27 mouse cellular contexts compared by ENCODE assay signal in the genomic region with DNA sequence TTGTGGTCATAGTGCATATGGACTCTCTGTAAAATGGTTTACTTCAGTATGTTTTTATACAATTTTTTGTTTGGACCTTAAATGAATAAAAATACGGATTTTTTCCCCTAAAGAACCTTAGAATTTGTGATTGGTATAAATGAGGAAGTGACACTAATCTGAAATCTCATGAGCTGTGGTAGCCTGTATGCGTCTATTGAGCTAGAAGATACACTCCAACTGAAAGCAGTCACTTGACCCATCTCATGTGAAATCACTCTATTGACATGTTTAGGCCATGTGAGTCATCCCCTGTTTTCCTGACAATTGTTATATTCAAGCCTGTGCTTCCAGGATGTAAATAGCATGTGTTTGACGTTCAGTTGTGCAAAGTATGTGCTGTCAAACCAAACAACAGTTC. TPM values are rescaled to one million over a fixed set of nuclear protein-coding genes. Genes with fewer than 3 reads are reported as not detected.
A peak's percentile ranks its signal among the peaks of the same experiment; 100 is the strongest.
DNase-seq lines count a peak whose midpoint lies in the region; ATAC-seq and TF ChIP-seq lines count a peak whose summit lies in the region.
"Had no signal": no experiment of that assay in that cellular context is flagged by ENCODE, and none has a peak within 500 bp of the region (broad histone marks: within the 10 kb centered on the region; RNA-seq: fewer than 3 reads in every experiment).

No protein-coding gene starts in this region.

- no peak overlapping the region for H3K4me2 ChIP-seq in forebrain, embryonic 11.5 days (ENCODE audit: low read depth, low read length, severe bottlenecking)
- H3K4me2 ChIP-seq: embryonic facial prominence, embryonic 12.5 days; forebrain, embryonic 12.5 days had no signal

- ATAC-seq in granulocyte monocyte progenitor cell, adult 5-6 weeks (replicated peaks; ENCODE audit: poor library complexity, severe bottlenecking): peak; percentile 96
- ATAC-seq in megakaryocyte progenitor cell, adult 5-6 weeks (replicated peaks; ENCODE audit: poor library complexity): peak; percentile 86
- no peak for ATAC-seq in forebrain, embryonic 11.5 days (replicated peaks; ENCODE audit: low FRiP score)
- ATAC-seq: CD4-positive, CD25-positive, alpha-beta regulatory T cell, adult 4 months; forebrain, embryonic 14.5 days; forebrain, embryonic 16.5 days had no signal

- no peaks in the 10 kb centered on the region for H3K9me3 ChIP-seq in MEL (replicated peaks; ENCODE audit: insufficient read depth, low read length)
- no peaks in the 10 kb centered on the region for H3K9me3 ChIP-seq in forebrain, embryonic 11.5 days (ENCODE audit: control insufficient read depth, low read length)
- no peaks in the 10 kb centered on the region for H3K9me3 ChIP-seq in midbrain, embryonic 10.5 days (replicated peaks)
- H3K9me3 ChIP-seq: embryonic facial prominence, embryonic 10.5 days; embryonic facial prominence, embryonic 12.5 days; forebrain, embryonic 12.5 days; G1E had no signal

- no peak overlapping the region for H3K27ac ChIP-seq in MEL (ENCODE audit: control insufficient read depth, low read depth, low read length)
- H3K27ac ChIP-seq in forebrain, embryonic 11.5 days (ENCODE audit: low read depth, low read length): no peak overlapping the region
- no peak overlapping the region for H3K27ac ChIP-seq in midbrain, embryonic 10.5 days (replicated peaks)
- H3K27ac ChIP-seq: embryonic facial prominence, embryonic 10.5 days; embryonic facial prominence, embryonic 12.5 days; forebrain, embryonic 12.5 days had no signal

- H3K4me1 ChIP-seq in MEL (ENCODE audit: control insufficient read depth in 1 of 2, insufficient read depth in 2 of 2, low read length in 2 of 2): peaks cover 0 to 2% of the 10 kb centered on the region in 2 experiments; a peak in 1 of 4 replicates
- H3K4me1 ChIP-seq in forebrain, embryonic 11.5 days (replicated peaks; ENCODE audit: control insufficient read depth, insufficient read depth, low read length): no peaks in the 10 kb centered on the region
- no peaks in the 10 kb centered on the region for H3K4me1 ChIP-seq in midbrain, embryonic 10.5 days
- H3K4me1 ChIP-seq: embryonic facial prominence, embryonic 10.5 days; embryonic facial prominence, embryonic 12.5 days; forebrain, embryonic 12.5 days had no signal

- no peaks in the 10 kb centered on the region for H3K79me2 ChIP-seq in MEL (ENCODE audit: control insufficient read depth, insufficient read depth, low read length, poor library complexity)

- no peak; a peak in 1 of 4 replicates for TF ChIP-seq EP300 in MEL (IDR thresholded peaks at IDR 0.05; ENCODE audit: low read depth in 1 of 2, low read length in 2 of 2)

- WGBS in forebrain, embryonic 11.5 days: 80% methylated on average over 3 of the region's 3 CpGs
- 81% methylated on average over 3 of the region's 3 CpGs for WGBS in midbrain, embryonic 10.5 days

- no peaks in the 10 kb centered on the region for H3K36me3 ChIP-seq in MEL (ENCODE audit: control insufficient read depth in 1 of 2, insufficient read depth in 2 of 2, low read length in 2 of 2)
- H3K36me3 ChIP-seq in forebrain, embryonic 11.5 days (ENCODE audit: control insufficient read depth, insufficient read depth, low read length): no peaks in the 10 kb centered on the region
- no peaks in the 10 kb centered on the region for H3K36me3 ChIP-seq in midbrain, embryonic 10.5 days
- H3K36me3 ChIP-seq: embryonic facial prominence, embryonic 10.5 days; embryonic facial prominence, embryonic 12.5 days; forebrain, embryonic 12.5 days; G1E had no signal

- peak; percentile 20 for DNase-seq in MEL (ENCODE audit: low read depth, low spot score)
- no peak for DNase-seq in forebrain, embryonic 11.5 days (ENCODE audit: low spot score)
- no peak for DNase-seq in midbrain, embryonic 10.5 days (ENCODE audit: low spot score)
- DNase-seq in gastrocnemius, adult 8-10 months (ENCODE audit: low spot score in 2 of 2): no peak
- DNase-seq: adrenal gland, adult 2 months; adrenal gland, postnatal 10 days; adrenal gland, postnatal 25 days; B cell, adult 2 months; cerebellum, adult 11 months; cerebellum, adult 18-20 months; cerebellum, adult 8-10 months; cerebellum, adult 9-11 months; cerebellum, postnatal 36 days had no signal

- H3K27me3 ChIP-seq in MEL (ENCODE audit: control insufficient read depth in 1 of 2, insufficient read depth in 2 of 2, low read length in 2 of 2): no peaks in the 10 kb centered on the region; a peak in 1 of 4 replicates
- H3K27me3 ChIP-seq in forebrain, embryonic 11.5 days (ENCODE audit: control insufficient read depth, insufficient read depth, low read length): no peaks in the 10 kb centered on the region
- no peaks in the 10 kb centered on the region for H3K27me3 ChIP-seq in midbrain, embryonic 10.5 days (ENCODE audit: low read depth, poor library complexity, severe bottlenecking)
- H3K27me3 ChIP-seq: CH12.LX; embryonic facial prominence, embryonic 12.5 days; forebrain, embryonic 12.5 days had no signal

- no peak for TF ChIP-seq POLR2A in MEL (IDR thresholded peaks at IDR 0.05; ENCODE audit: control insufficient read depth in 1 of 2, insufficient read depth in 1 of 2, low read depth in 1 of 2, low read length in 2 of 2, poor library complexity in 1 of 2)

- H3K9ac ChIP-seq in MEL (ENCODE audit: control insufficient read depth, low read depth, low read length, poor library complexity, severe bottlenecking): no peak overlapping the region
- no peak overlapping the region for H3K9ac ChIP-seq in forebrain, embryonic 11.5 days (ENCODE audit: low read length)
- H3K9ac ChIP-seq: embryonic facial prominence, embryonic 12.5 days; forebrain, embryonic 12.5 days had no signal

- TF ChIP-seq RAD21 in MEL (IDR thresholded peaks at IDR 0.05; ENCODE audit: low read depth, low read length): no peak

- TF ChIP-seq CTCF in MEL (IDR thresholded peaks at IDR 0.05 in 2 of 3, conservative IDR thresholded peaks at IDR 0.05 in 1 of 3; ENCODE audit: control insufficient read depth in 1 of 3, insufficient read depth in 1 of 3, low read depth in 2 of 3, low read length in 3 of 3, poor library complexity in 1 of 3, severe bottlenecking in 1 of 3): no peak

- H3K4me3 ChIP-seq in MEL (ENCODE audit: control insufficient read depth in 1 of 2, insufficient read depth in 1 of 2, low read depth in 2 of 2, low read length in 2 of 2): no peak overlapping the region
- no peak overlapping the region for H3K4me3 ChIP-seq in forebrain, embryonic 11.5 days (ENCODE audit: low read depth, low read length)
- H3K4me3 ChIP-seq in midbrain, embryonic 10.5 days: no peak overlapping the region
- H3K4me3 ChIP-seq: embryonic facial prominence, embryonic 10.5 days; embryonic facial prominence, embryonic 12.5 days; forebrain, embryonic 12.5 days had no signal

TF ChIP-seq in MEL, 35 proteins besides CTCF, POLR2A, EP300 and RAD21 (continues in another document):
- no peak for TF ChIP-seq GABPA (IDR thresholded peaks at IDR 0.05; ENCODE audit: low read depth, low read length)
- TF ChIP-seq SIN3A (IDR thresholded peaks at IDR 0.05; ENCODE audit: low read length): no peak
- no peak for TF ChIP-seq ZMIZ1 (IDR thresholded peaks at IDR 0.05; ENCODE audit: low read depth, low read length)
- no peak for TF ChIP-seq ZC3H11A (IDR thresholded peaks at IDR 0.05; ENCODE audit: low read depth, low read length)
- no peak for TF ChIP-seq NRF1 (IDR thresholded peaks at IDR 0.05; ENCODE audit: insufficient read depth, low read depth, low read length, poor library complexity, severe bottlenecking)
- TF ChIP-seq MAZ (IDR thresholded peaks at IDR 0.05; ENCODE audit: low read depth, low read length): no peak
- TF ChIP-seq CHD2 (IDR thresholded peaks at IDR 0.05; ENCODE audit: low read length): no peak
- TF ChIP-seq MYC (IDR thresholded peaks at IDR 0.05; ENCODE audit: low read depth, low read length): no peak
- no peak for TF ChIP-seq TCF12 (IDR thresholded peaks at IDR 0.05; ENCODE audit: low read depth, low read length)
- TF ChIP-seq HCFC1 (IDR thresholded peaks at IDR 0.05; ENCODE audit: low read depth, low read length): no peak

RNA-seq across cellular contexts. Expression of gene Olfr272, which starts 9.4 kb away (rescaled TPM):
- total RNA-seq in MEL (2012; rRNA removed): not detected in 2 replicates
- not detected for polyA plus RNA-seq in MEL (2012; ENCODE audit: insufficient read depth in 1 of 2, insufficient read length in 2 of 2, low read depth in 1 of 2, low replicate concordance in 2 of 2, missing spikeins in 1 of 2)
- 2.6 TPM in 1 of 2 replicates, not detected in the other for total RNA-seq in granulocyte monocyte progenitor cell, adult 5-6 weeks (2014; fragmentation: Nextera tagmentation)
- total RNA-seq in granulocyte monocyte progenitor cell, adult 5-6 weeks (2017): not detected in 2 replicates
- 1.0 TPM in 1 of 2 replicates, not detected in the other for total RNA-seq in megakaryocyte progenitor cell, adult 5-6 weeks (2015)
- 0.64 TPM in 1 of 2 replicates, not detected in the other for total RNA-seq in megakaryocyte progenitor cell, adult 5-6 weeks (2017)
- not detected in 2 replicates for polyA plus RNA-seq in forebrain, embryonic 11.5 days (2014; fragmentation: Nextera tagmentation; extraction: Ambion mirVana)
- polyA plus RNA-seq in midbrain, embryonic 10.5 days (2016; fragmentation: Nextera tagmentation; extraction: Ambion mirVana): not detected in 2 replicates
- not detected for total RNA-seq in gastrocnemius, adult 8-10 months (2022)
- total RNA-seq: adrenal gland, adult 2 months; adrenal gland, postnatal 10 days; adrenal gland, postnatal 25 days; adrenal gland, postnatal 4 days; CH12.LX; G1E had no signal
- polyA plus RNA-seq: adrenal gland, adult 2 months; CD4-positive, CD25-positive, alpha-beta regulatory T cell, adult 4 months; cortical plate, adult 2 months; embryonic facial prominence, embryonic 10.5 days; embryonic facial prominence, embryonic 12.5 days; embryonic facial prominence, embryonic 14.5 days; forebrain, embryonic 12.5 days; forebrain, embryonic 14.5 days; forebrain, embryonic 16.5 days; G1E had no signal

RNA-seq across cellular contexts. Expression of gene Olfr273, which starts 50.5 kb away (rescaled TPM):
- not detected in 2 replicates for total RNA-seq in MEL (2012; rRNA removed)
- polyA plus RNA-seq in MEL (2012; ENCODE audit: insufficient read depth in 1 of 2, insufficient read length in 2 of 2, low read depth in 1 of 2, low replicate concordance in 2 of 2, missing spikeins in 1 of 2): not detected
- not detected in 2 replicates for total RNA-seq in granulocyte monocyte progenitor cell, adult 5-6 weeks (2014; fragmentation: Nextera tagmentation)
- not detected in 2 replicates for total RNA-seq in granulocyte monocyte progenitor cell, adult 5-6 weeks (2017)
- total RNA-seq in megakaryocyte progenitor cell, adult 5-6 weeks (2015): not detected in 2 replicates
- not detected in 2 replicates for total RNA-seq in megakaryocyte progenitor cell, adult 5-6 weeks (2017)
- polyA plus RNA-seq in forebrain, embryonic 11.5 days (2014; fragmentation: Nextera tagmentation; extraction: Ambion mirVana): not detected in 2 replicates
- not detected in 2 replicates for polyA plus RNA-seq in midbrain, embryonic 10.5 days (2016; fragmentation: Nextera tagmentation; extraction: Ambion mirVana)
- total RNA-seq in gastrocnemius, adult 8-10 months (2022): not detected
- total RNA-seq: adrenal gland, adult 2 months; adrenal gland, postnatal 10 days; adrenal gland, postnatal 25 days; adrenal gland, postnatal 4 days; CH12.LX had no signal
- polyA plus RNA-seq: adrenal gland, adult 2 months; brain, embryonic 14.5 days; CD4-positive, CD25-positive, alpha-beta regulatory T cell, adult 4 months; cortical plate, adult 2 months; embryonic facial prominence, embryonic 10.5 days; embryonic facial prominence, embryonic 12.5 days; embryonic facial prominence, embryonic 14.5 days; forebrain, embryonic 12.5 days; forebrain, embryonic 14.5 days; forebrain, embryonic 16.5 days; G1E had no signal

RNA-seq across cellular contexts. Expression of gene Olfr270, which starts 54.8 kb away (rescaled TPM):
- not detected in 2 replicates for total RNA-seq in MEL (2012; rRNA removed)
- polyA plus RNA-seq in MEL (2012; ENCODE audit: insufficient read depth in 1 of 2, insufficient read length in 2 of 2, low read depth in 1 of 2, low replicate concordance in 2 of 2, missing spikeins in 1 of 2): not detected
- total RNA-seq in granulocyte monocyte progenitor cell, adult 5-6 weeks (2014; fragmentation: Nextera tagmentation): not detected in 2 replicates
- not detected in 2 replicates for total RNA-seq in granulocyte monocyte progenitor cell, adult 5-6 weeks (2017)
- not detected in 2 replicates for total RNA-seq in megakaryocyte progenitor cell, adult 5-6 weeks (2015)
- not detected in 2 replicates for total RNA-seq in megakaryocyte progenitor cell, adult 5-6 weeks (2017)
- polyA plus RNA-seq in forebrain, embryonic 11.5 days (2014; fragmentation: Nextera tagmentation; extraction: Ambion mirVana): not detected in 2 replicates
- not detected in 2 replicates for polyA plus RNA-seq in midbrain, embryonic 10.5 days (2016; fragmentation: Nextera tagmentation; extraction: Ambion mirVana)
- not detected for total RNA-seq in gastrocnemius, adult 8-10 months (2022)
- total RNA-seq: adrenal gland, adult 2 months; adrenal gland, postnatal 10 days; adrenal gland, postnatal 25 days; adrenal gland, postnatal 4 days; CH12.LX had no signal
- polyA plus RNA-seq: adrenal gland, adult 2 months; brain, embryonic 14.5 days; CD4-positive, CD25-positive, alpha-beta regulatory T cell, adult 4 months; cortical plate, adult 2 months; embryonic facial prominence, embryonic 10.5 days; embryonic facial prominence, embryonic 12.5 days; embryonic facial prominence, embryonic 14.5 days; forebrain, embryonic 12.5 days; forebrain, embryonic 14.5 days; forebrain, embryonic 16.5 days; G1E had no signal
